Mouse (Mus musculus) C2C12 (cell line): ENCODE measurements around the gene AW551984.

Experiments
- CTCF ChIP-seq: IDR thresholded peaks from one replicate; pipeline ENCODE4 v1.5.1; 2011; ENCODE audit not compliant: control insufficient read depth, insufficient read depth, insufficient read length
- FOSL1 ChIP-seq: IDR thresholded peaks from one replicate; pipeline ENCODE4 v1.8.0; 2011; ENCODE audit warnings: mild to moderate bottlenecking, low read length; ENCODE audit not compliant: poor library complexity, insufficient read depth, severe bottlenecking
- MAX ChIP-seq: IDR thresholded peaks from one replicate; pipeline ENCODE4 v1.6.1; 2011; ENCODE audit warnings: mild to moderate bottlenecking, control low read depth

DNA sequence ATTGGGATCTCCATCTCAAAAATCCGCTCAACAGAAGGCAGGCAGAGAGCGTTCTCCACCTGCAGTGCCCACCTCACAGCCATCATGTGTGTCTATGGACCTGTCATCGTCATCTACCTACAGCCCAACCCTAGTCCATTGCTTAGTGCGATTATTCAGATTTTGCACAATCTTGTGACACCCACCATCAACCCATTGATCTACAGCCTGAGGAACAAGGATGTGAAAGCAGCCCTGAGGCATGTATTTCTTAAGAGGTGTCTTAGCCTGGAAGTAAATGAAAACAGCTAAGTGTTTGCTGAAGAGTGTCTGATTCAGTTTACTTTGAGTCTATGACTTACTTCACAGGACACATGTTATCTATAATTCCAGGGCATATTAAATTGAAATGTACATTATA is 43.2 kb upstream of the AW551984 start:
- TF ChIP-seq CTCF (no peak), FOSL1 (no peak), MAX (no peak)
